Mouse (Mus musculus) MEL (cell line): ENCODE measurements at regions not wholly inside any gene's neighbourhood (a gene's known extent, or its start where the extent isn't known, plus 50 kb on each side); places are given as distances from the start of the nearest gene placed in this dataset.

ENCODE experiments used
- DNase-seq: peaks from one replicate; pipeline ENCODE4 v3.0.0; 2011; ENCODE audit warnings: low read depth, low spot score
- H3K27ac ChIP-seq: 2 replicates; pipeline ENCODE4 v1.5.1; 2012; ENCODE audit warnings: low read depth, mild to moderate bottlenecking, control low read depth, low read length, moderate library complexity; ENCODE audit not compliant: control insufficient read depth
- H3K27me3 ChIP-seq, 2 experiments: fragments of 150-350 bp in 1 of 2; sonication (generic) in 1 of 2; 2 replicates each; pipeline ENCODE4 v1.6.1; 2012; ENCODE audit warnings: low read length in 2 of 2, mild to moderate bottlenecking in 2 of 2, improper control_type of control experiment in 1 of 2, moderate library complexity in 1 of 2; ENCODE audit not compliant: insufficient read depth in 2 of 2, control insufficient read depth in 1 of 2
- H3K36me3 ChIP-seq, 2 experiments: 2 replicates each; pipeline ENCODE4 v1.6.1; 2012 to 2014; ENCODE audit warnings: low read length in 2 of 2, improper control_type of control experiment in 1 of 2, inconsistent platforms in 1 of 2, mild to moderate bottlenecking in 1 of 2; ENCODE audit not compliant: insufficient read depth in 2 of 2, control insufficient read depth in 1 of 2
- H3K4me1 ChIP-seq, 2 experiments: fragments of 150-350 bp in 1 of 2; sonication (generic) in 1 of 2; 2 replicates each; pipeline ENCODE4 v1.6.1; 2012; ENCODE audit warnings: low read length in 2 of 2, improper control_type of control experiment in 1 of 2, mild to moderate bottlenecking in 1 of 2; ENCODE audit not compliant: insufficient read depth in 2 of 2, control insufficient read depth in 1 of 2
- H3K4me3 ChIP-seq, 2 experiments: fragments of 150-350 bp in 1 of 2; sonication (generic) in 1 of 2; 2 replicates each; pipeline ENCODE4 v1.5.1; 2012; ENCODE audit warnings: low read depth in 2 of 2, low read length in 2 of 2, mild to moderate bottlenecking in 2 of 2, moderate library complexity in 2 of 2, control low read depth in 1 of 2, improper control_type of control experiment in 1 of 2; ENCODE audit not compliant: control insufficient read depth in 1 of 2, insufficient read depth in 1 of 2
- H3K79me2 ChIP-seq: 2 replicates; pipeline ENCODE4 v1.6.1; 2012; ENCODE audit warnings: mild to moderate bottlenecking, low read length, moderate library complexity; ENCODE audit not compliant: control insufficient read depth, poor library complexity, insufficient read depth
- H3K9ac ChIP-seq: 2 replicates; pipeline ENCODE4 v1.6.1; 2012; ENCODE audit warnings: low read depth, mild to moderate bottlenecking, control low read depth, low read length, moderate library complexity; ENCODE audit not compliant: control insufficient read depth, poor library complexity, severe bottlenecking
- H3K9me3 ChIP-seq: fragments of 150-350 bp; sonication (generic); replicated peaks from 2 replicates; pipeline ENCODE4 v1.6.1; 2012; ENCODE audit warnings: mild to moderate bottlenecking, low read length, improper control_type of control experiment, moderate library complexity; ENCODE audit not compliant: insufficient read depth
- CHD2 ChIP-seq: IDR thresholded peaks from 2 replicates; pipeline ENCODE4 v1.6.1; 2011; ENCODE audit warnings: low read length, improper control_type of control experiment
- CTCF ChIP-seq, 3 experiments: IDR thresholded peaks in 2 of 3; conservative IDR thresholded peaks in 1 of 3; 2 replicates each; pipeline ENCODE4 v1.5.1; 2011 to 2012; ENCODE audit warnings: low read length in 3 of 3, low read depth in 2 of 3, mild to moderate bottlenecking in 2 of 3, improper control_type of control experiment in 1 of 3, inconsistent platforms in 1 of 3, mixed read lengths in 1 of 3, moderate library complexity in 1 of 3; ENCODE audit not compliant: control insufficient read depth in 1 of 3, insufficient read depth in 1 of 3, poor library complexity in 1 of 3, severe bottlenecking in 1 of 3
- E2F4 ChIP-seq: IDR thresholded peaks from 2 replicates; pipeline ENCODE4 v1.6.1; 2011; ENCODE audit warnings: low read depth, low read length, improper control_type of control experiment, borderline replicate concordance
- GABPA ChIP-seq: IDR thresholded peaks from 2 replicates; pipeline ENCODE4 v1.6.1; 2012; ENCODE audit warnings: low read depth, mild to moderate bottlenecking, inconsistent platforms, low read length, improper control_type of control experiment, moderate library complexity
- GATA1 ChIP-seq: IDR thresholded peaks from 2 replicates; pipeline ENCODE4 v1.6.1; 2011; ENCODE audit warnings: low read depth, low read length, improper control_type of control experiment
- JUND ChIP-seq: IDR thresholded peaks from 2 replicates; pipeline ENCODE4 v1.6.1; 2011; ENCODE audit warnings: low read depth, mild to moderate bottlenecking, improper control_type of control experiment, low read length
- MAFK ChIP-seq: IDR thresholded peaks from 2 replicates; pipeline ENCODE4 v1.6.1; 2011; ENCODE audit warnings: low read depth, mild to moderate bottlenecking, low read length, improper control_type of control experiment, borderline replicate concordance
- MEF2A ChIP-seq: IDR thresholded peaks from 2 replicates; pipeline ENCODE4 v1.6.1; 2014; ENCODE audit warnings: low read depth, mild to moderate bottlenecking, inconsistent platforms, low read length, improper control_type of control experiment; ENCODE audit not compliant: poor library complexity, insufficient replicate concordance, severe bottlenecking; ENCODE audit errors: extremely low read depth
- MYB ChIP-seq: IDR thresholded peaks from 2 replicates; pipeline ENCODE4 v1.6.1; 2011; ENCODE audit warnings: mild to moderate bottlenecking, low read depth, low read length, improper control_type of control experiment
- MYC ChIP-seq: IDR thresholded peaks from 2 replicates; pipeline ENCODE4 v1.6.1; 2011; ENCODE audit warnings: low read depth, mild to moderate bottlenecking, low read length, improper control_type of control experiment, moderate library complexity
- NELFE ChIP-seq: IDR thresholded peaks from 2 replicates; pipeline ENCODE4 v1.6.1; 2011; ENCODE audit warnings: low read depth, low read length, improper control_type of control experiment
- NRF1 ChIP-seq: IDR thresholded peaks from 2 replicates; pipeline ENCODE4 v1.6.1; 2014; ENCODE audit warnings: low read depth, mild to moderate bottlenecking, inconsistent platforms, low read length, improper control_type of control experiment, moderate library complexity; ENCODE audit not compliant: poor library complexity, insufficient read depth, severe bottlenecking
- POLR2A ChIP-seq, 2 experiments: IDR thresholded peaks; 2 replicates each; pipeline ENCODE4 v1.6.1; 2011 to 2012; ENCODE audit warnings: low read length in 2 of 2, mild to moderate bottlenecking in 2 of 2, control low read depth in 1 of 2, improper control_type of control experiment in 1 of 2, low read depth in 1 of 2, moderate library complexity in 1 of 2; ENCODE audit not compliant: control insufficient read depth in 1 of 2, insufficient read depth in 1 of 2, poor library complexity in 1 of 2
- POLR2AphosphoS2 ChIP-seq: IDR thresholded peaks from 2 replicates; pipeline ENCODE4 v1.6.1; 2011; ENCODE audit warnings: low read length, improper control_type of control experiment
- POLR2AphosphoS5 ChIP-seq: IDR thresholded peaks from 2 replicates; pipeline ENCODE4 v1.6.1; 2012; ENCODE audit warnings: low read depth, borderline replicate concordance, mild to moderate bottlenecking, inconsistent platforms, low read length, moderate library complexity, mixed read lengths
- RCOR1 ChIP-seq: IDR thresholded peaks from 2 replicates; pipeline ENCODE4 v1.6.1; 2012; ENCODE audit warnings: low read depth, mild to moderate bottlenecking, inconsistent platforms, low read length, improper control_type of control experiment
- SMC3 ChIP-seq: IDR thresholded peaks from 2 replicates; pipeline ENCODE4 v1.6.1; 2011; ENCODE audit warnings: low read depth, low read length, improper control_type of control experiment
- TAL1 ChIP-seq: IDR thresholded peaks from 2 replicates; pipeline ENCODE4 v1.6.1; 2012; ENCODE audit warnings: mild to moderate bottlenecking, inconsistent platforms, low read length, moderate library complexity, mixed read lengths
- TBP ChIP-seq: IDR thresholded peaks from 2 replicates; pipeline ENCODE4 v1.8.0; 2011; ENCODE audit warnings: low read depth, low read length, improper control_type of control experiment
- TCF12 ChIP-seq: IDR thresholded peaks from 2 replicates; pipeline ENCODE4 v1.6.1; 2014; ENCODE audit warnings: low read depth, mild to moderate bottlenecking, inconsistent platforms, low read length, improper control_type of control experiment, moderate library complexity
- UBTF ChIP-seq: IDR thresholded peaks from 2 replicates; pipeline ENCODE4 v1.6.1; 2012; ENCODE audit warnings: low read depth, mild to moderate bottlenecking, inconsistent platforms, low read length, improper control_type of control experiment, moderate library complexity, borderline replicate concordance; ENCODE audit not compliant: insufficient read depth
- USF1 ChIP-seq: IDR thresholded peaks from 2 replicates; pipeline ENCODE4 v1.6.1; 2014; ENCODE audit warnings: low read depth, mild to moderate bottlenecking, inconsistent platforms, low read length, improper control_type of control experiment, moderate library complexity
- USF2 ChIP-seq, 2 experiments: IDR thresholded peaks; 2 replicates each; pipeline ENCODE4 v1.6.1; 2011 to 2012; ENCODE audit warnings: improper control_type of control experiment in 2 of 2, low read length in 2 of 2, borderline replicate concordance in 1 of 2, inconsistent platforms in 1 of 2, low read depth in 1 of 2, mild to moderate bottlenecking in 1 of 2; ENCODE audit not compliant: insufficient read depth in 1 of 2
- ZC3H11A ChIP-seq: IDR thresholded peaks from 2 replicates; pipeline ENCODE4 v1.6.1; 2012; ENCODE audit warnings: low read depth, mild to moderate bottlenecking, inconsistent platforms, low read length, improper control_type of control experiment
- ZKSCAN1 ChIP-seq: IDR thresholded peaks from 2 replicates; pipeline ENCODE4 v1.6.1; 2012; ENCODE audit warnings: low read depth, mild to moderate bottlenecking, inconsistent platforms, low read length, improper control_type of control experiment, moderate library complexity
- ZMIZ1 ChIP-seq: IDR thresholded peaks from 2 replicates; pipeline ENCODE4 v1.6.1; 2012; ENCODE audit warnings: low read depth, mild to moderate bottlenecking, inconsistent platforms, low read length, improper control_type of control experiment, moderate library complexity
- ZNF384 ChIP-seq: IDR thresholded peaks from 2 replicates; pipeline ENCODE4 v1.6.1; 2012; ENCODE audit warnings: low read depth, mild to moderate bottlenecking, inconsistent platforms, low read length, improper control_type of control experiment

GRCm38 (mm10) chr1:107811859-107812258 is 222.1 kb downstream of the Serpinb8 start:
- Histone ChIP-seq H3K79me2 (no peaks in the 10 kb centered on the region), H3K9me3 (no peaks in the 10 kb centered on the region), H3K4me3 (no peak overlapping the region), H3K4me1 (no peaks in the 10 kb centered on the region), H3K27ac (no peak overlapping the region), H3K36me3 (no peaks in the 10 kb centered on the region), H3K9ac (no peak overlapping the region), H3K27me3 (no peaks in the 10 kb centered on the region)
- TF ChIP-seq MEF2A = no peak
- TF ChIP-seq CHD2 = no peak
- TF ChIP-seq RCOR1 = no peak
- TF ChIP-seq GABPA = no peak
- no peak for TF ChIP-seq NELFE
- no peak for TF ChIP-seq UBTF
- no peak for TF ChIP-seq GATA1
- no peak for TF ChIP-seq E2F4
- TF ChIP-seq USF2 (IDR thresholded peaks at IDR 0.05; ENCODE audit: borderline replicate concordance in 1 of 2, insufficient read depth in 1 of 2, low read depth in 1 of 2, low read length in 2 of 2) = no peak
- no peak for TF ChIP-seq TCF12
- TF ChIP-seq ZNF384 = no peak
- no peak for TF ChIP-seq POLR2AphosphoS2
- DNase-seq = no peak

- TF ChIP-seq POLR2AphosphoS5 (no peak), USF1 (no peak), TAL1 (no peak), POLR2A (IDR thresholded peaks at IDR 0.05; ENCODE audit: control insufficient read depth in 1 of 2, insufficient read depth in 1 of 2, low read depth in 1 of 2, low read length in 2 of 2, poor library complexity in 1 of 2) (no peak), MYB (no peak), ZMIZ1 (no peak), NRF1 (no peak), JUND (no peak), TBP (no peak), E2F4 (no peak), ZC3H11A (no peak), MYC (no peak), ZKSCAN1 (no peak), USF2 (IDR thresholded peaks at IDR 0.05; ENCODE audit: borderline replicate concordance in 1 of 2, insufficient read depth in 1 of 2, low read depth in 1 of 2, low read length in 2 of 2) (no peak), ZNF384 (no peak), CTCF (IDR thresholded peaks at IDR 0.05 in 2 of 3, conservative IDR thresholded peaks at IDR 0.05 in 1 of 3; ENCODE audit: control insufficient read depth in 1 of 3, insufficient read depth in 1 of 3, low read depth in 2 of 3, low read length in 3 of 3, poor library complexity in 1 of 3, severe bottlenecking in 1 of 3) (no peak), SMC3 (no peak), MAFK (no peak)
- H3K9ac ChIP-seq = no peak overlapping the region
Observed at GRCm38 (mm10) chr1:107837877-107838276, 248.1 kb downstream of the Serpinb8 start.

More at GRCm38 (mm10) chr1:107837877-107838276, 248.1 kb downstream of the Serpinb8 start:
- Histone ChIP-seq H3K36me3 (no peaks in the 10 kb centered on the region), H3K4me1 (no peaks in the 10 kb centered on the region), H3K9me3 (no peaks in the 10 kb centered on the region), H3K4me3 (no peak overlapping the region), H3K79me2 (no peaks in the 10 kb centered on the region), H3K27me3 (no peaks in the 10 kb centered on the region), H3K27ac (no peak overlapping the region)
- no peak for DNase-seq
